Mouse (Mus musculus) mouse embryonic stem cell (cell line): Measurements from ENCODE around the gene Kctd17.

Experiments
- in situ Hi-C, 2 experiments: fragments of 300-500 bp; cut with MboI; formaldehyde crosslinking; loops; 1 replicate in 1 of 2; 3 replicates in 1 of 2; pipeline ENCODE4 v1.14.3; 2019 to 2020; ENCODE audit warnings: low sequenced_read_pairs in 2 of 2, low pct_unique_long_range_greater_than_20kb in 1 of 2, mixed read lengths in 1 of 2; ENCODE audit not compliant: unreplicated experiment in 1 of 2

Gene Kctd17

GRCm38 (mm10) chr15:78428391-78429138, at the start of gene Kctd17:
TSS of gene Kctd17 (plus strand) at chr15:78428564.
- in situ Hi-C loops, result no loop called here

GRCm38 (mm10) chr15:78380208-78380607, 48.2 kb upstream of the Kctd17 start:
- in situ Hi-C loops, result no loop called here

- in situ Hi-C loops, result no loop called here
Observed at GRCm38 (mm10) chr15:78380741-78381140, 47.6 kb upstream of the Kctd17 start.

- in situ Hi-C loops, result no loop called here
Observed at GRCm38 (mm10) chr15:78382115-78382514, 46.2 kb upstream of the Kctd17 start.

- in situ Hi-C loops, result no loop called here
Observed at GRCm38 (mm10) chr15:78383450-78384219, 44.7 kb upstream of the Kctd17 start.

GRCm38 (mm10) chr15:78384220-78385116, 43.9 kb upstream of the Kctd17 start:
- in situ Hi-C loops, result no loop called here

GRCm38 (mm10) chr15:78385564-78385963, 42.8 kb upstream of the Kctd17 start:
- in situ Hi-C loops, result no loop called here

- in situ Hi-C loops, result no loop called here
Observed at GRCm38 (mm10) chr15:78390855-78391254, 37.5 kb upstream of the Kctd17 start.

- in situ Hi-C loops, result no loop called here
Observed at GRCm38 (mm10) chr15:78395478-78395962, 32.8 kb upstream of the Kctd17 start, which contains the start of gene Tex33. TSS of gene Tex33 (minus strand) at chr15:78395912.

GRCm38 (mm10) chr15:78401345-78401744, 27.0 kb upstream of the Kctd17 start:
- in situ Hi-C loops, result no loop called here

- in situ Hi-C loops, result no loop called here
Observed at GRCm38 (mm10) chr15:78401921-78402320, 26.4 kb upstream of the Kctd17 start.

- in situ Hi-C loops, result no loop called here
Observed at GRCm38 (mm10) chr15:78402423-78402822, 25.9 kb upstream of the Kctd17 start.

- in situ Hi-C loops, result no loop called here
Observed at GRCm38 (mm10) chr15:78403301-78403741, 25.0 kb upstream of the Kctd17 start.

GRCm38 (mm10) chr15:78403896-78404295, 24.5 kb upstream of the Kctd17 start:
- in situ Hi-C loops, result no loop called here

- in situ Hi-C loops, result no loop called here
Observed at GRCm38 (mm10) chr15:78405098-78405497, 23.3 kb upstream of the Kctd17 start.

GRCm38 (mm10) chr15:78405517-78406211, 22.7 kb upstream of the Kctd17 start, which contains the start of gene Tst:
TSS of gene Tst (minus strand) at chr15:78405907.
- in situ Hi-C loops, result no loop called here

GRCm38 (mm10) chr15:78406293-78406934, 21.9 kb upstream of the Kctd17 start, which contains the start of gene Mpst:
TSS of gene Mpst (plus strand) at chr15:78406416.
- in situ Hi-C loops, result no loop called here
